Mouse (Mus musculus): Measurements from ENCODE around the gene Gng4. TPM values are rescaled to one million over a fixed set of nuclear protein-coding genes. Genes with fewer than 3 reads are reported as not detected.

Gene Gng4
- total RNA-seq, 2 experiments from 2014 or later = 143 to 150 TPM

DNA sequence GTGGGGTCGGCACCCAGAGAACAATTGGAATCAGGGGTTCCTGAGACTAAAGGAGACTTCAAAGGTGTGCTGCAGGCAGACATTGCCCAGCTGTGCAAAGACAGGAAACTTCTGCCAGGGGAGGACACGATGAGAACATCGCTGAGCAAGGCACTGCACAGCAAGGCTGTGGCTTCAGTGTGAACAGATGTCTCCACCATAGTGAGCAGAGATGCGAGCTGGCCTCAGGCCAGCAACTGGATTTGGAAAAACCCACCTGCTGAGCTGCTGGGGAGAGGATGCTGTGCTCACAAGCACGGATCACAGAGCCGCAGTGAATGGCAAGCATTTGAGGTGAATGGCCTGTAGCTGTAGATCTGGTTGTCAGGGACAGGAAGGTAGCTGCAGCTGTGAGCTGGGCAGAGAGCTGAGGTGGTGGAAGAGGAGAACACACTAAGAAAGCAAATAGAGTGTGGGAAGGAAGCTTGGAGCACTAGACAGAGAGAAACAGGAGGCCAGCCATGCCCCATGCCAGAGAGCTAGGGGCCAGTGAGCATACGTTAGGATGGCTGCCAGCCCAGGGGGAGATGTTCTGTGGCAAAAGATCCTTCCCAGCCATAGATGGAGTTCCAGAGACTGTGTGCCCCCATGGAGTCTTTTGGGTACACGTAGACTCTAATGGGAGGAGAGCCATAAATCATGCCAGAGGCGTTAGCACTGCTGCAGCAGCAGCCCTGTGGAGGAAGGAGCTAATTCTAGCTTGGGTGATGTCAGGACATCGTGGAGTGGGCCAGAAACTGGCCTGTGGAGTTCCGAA, 24.7 kb downstream of the Gng4 start:
- intact Hi-C loops (cut with DNase I) = no loop called here

DNA sequence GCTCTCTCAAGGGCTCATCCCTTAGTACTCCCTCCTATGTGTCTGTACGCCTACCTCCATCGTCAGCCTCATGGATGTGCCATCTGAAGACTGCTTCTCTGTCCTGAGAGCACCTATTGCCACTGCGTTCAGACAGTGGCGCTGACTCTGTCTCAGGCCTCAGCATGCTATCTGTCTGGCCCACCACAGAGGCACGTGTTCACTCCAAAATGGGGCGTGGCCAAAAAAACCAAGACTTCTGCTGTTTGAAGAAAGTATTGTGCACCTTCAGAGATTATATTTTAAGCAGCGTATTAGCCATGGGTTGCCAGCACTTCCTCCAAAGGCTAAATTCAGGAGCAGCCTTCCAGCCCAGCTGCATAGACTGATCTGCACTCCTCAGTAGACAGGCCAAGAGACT, 27.0 kb downstream of the Gng4 start:
- DNase-seq (ENCODE audit: extremely low spot score in 1 of 2, low spot score in 2 of 2) = no peak
- intact Hi-C loops (cut with DNase I) = no loop called here

More for the DNA sequence above, 24.7 kb downstream of the Gng4 start:
- peak in 1 of 2 experiments; percentile 42 for DNase-seq (ENCODE audit: extremely low spot score in 1 of 2, low spot score in 2 of 2)

DNA sequence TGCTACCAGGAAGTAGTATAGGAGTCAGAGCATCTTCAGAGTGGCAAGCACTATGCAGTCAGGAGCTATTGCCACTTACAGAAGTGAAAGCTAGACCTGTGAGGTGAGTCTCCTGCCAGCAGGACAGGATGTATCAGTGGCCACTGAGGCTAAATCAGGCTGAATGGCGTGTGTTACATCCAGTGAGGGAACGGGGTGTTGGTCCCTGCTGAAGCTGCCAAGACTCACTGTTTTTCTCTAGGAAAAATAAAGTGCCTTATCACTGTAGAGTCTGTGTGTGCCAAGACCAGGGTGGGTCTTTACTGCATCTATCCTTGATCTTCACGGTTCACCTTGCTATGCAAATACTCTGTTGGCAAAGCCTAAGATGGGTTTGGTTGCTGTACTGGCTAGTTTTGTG, 34.8 kb downstream of the Gng4 start:
- no peak for DNase-seq (ENCODE audit: extremely low spot score in 1 of 2, low spot score in 2 of 2)
- intact Hi-C loops (cut with DNase I) = no loop called here

- intact Hi-C loops (cut with DNase I) = no loop called here
Measured at GRCm38 (mm10) chr13:13820234-13821123, 36.6 kb downstream of the Gng4 start.

GRCm38 (mm10) chr13:13824946-13825345, 41.1 kb downstream of the Gng4 start:
- DNase-seq (ENCODE audit: extremely low spot score in 1 of 2, low spot score in 2 of 2) = no peak
- intact Hi-C loops (cut with DNase I) = no loop called here

More at GRCm38 (mm10) chr13:13820234-13821123, 36.6 kb downstream of the Gng4 start:
- DNase-seq (ENCODE audit: extremely low spot score in 1 of 2, low spot score in 2 of 2) = no peak

DNA sequence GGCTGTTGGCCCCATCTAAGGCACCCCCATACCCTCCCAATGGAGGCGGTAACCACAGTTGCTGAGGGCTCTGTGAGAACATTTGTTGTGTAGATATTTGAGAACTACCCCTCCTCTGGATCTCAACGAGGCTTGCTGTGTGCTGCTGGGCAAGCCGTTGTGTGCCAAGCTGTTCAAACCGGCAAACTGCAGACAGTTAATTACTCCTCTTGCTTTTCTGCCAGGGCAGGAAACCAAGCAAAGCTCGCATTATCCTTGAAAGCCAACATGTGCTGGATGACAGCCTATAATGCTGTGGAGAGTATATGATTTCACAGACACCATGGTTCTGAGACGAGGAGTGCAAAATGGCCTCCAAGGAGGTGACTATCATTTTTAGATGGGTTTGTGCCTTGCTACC, 42.7 kb downstream of the Gng4 start:
- intact Hi-C loops (cut with DNase I) = no loop called here
- no peak for DNase-seq (ENCODE audit: extremely low spot score in 1 of 2, low spot score in 2 of 2)

GRCm38 (mm10) chr13:13828125-13828524, 44.3 kb downstream of the Gng4 start:
- intact Hi-C loops (cut with DNase I) = no loop called here
- DNase-seq (ENCODE audit: extremely low spot score in 1 of 2, low spot score in 2 of 2) = no peak

DNA sequence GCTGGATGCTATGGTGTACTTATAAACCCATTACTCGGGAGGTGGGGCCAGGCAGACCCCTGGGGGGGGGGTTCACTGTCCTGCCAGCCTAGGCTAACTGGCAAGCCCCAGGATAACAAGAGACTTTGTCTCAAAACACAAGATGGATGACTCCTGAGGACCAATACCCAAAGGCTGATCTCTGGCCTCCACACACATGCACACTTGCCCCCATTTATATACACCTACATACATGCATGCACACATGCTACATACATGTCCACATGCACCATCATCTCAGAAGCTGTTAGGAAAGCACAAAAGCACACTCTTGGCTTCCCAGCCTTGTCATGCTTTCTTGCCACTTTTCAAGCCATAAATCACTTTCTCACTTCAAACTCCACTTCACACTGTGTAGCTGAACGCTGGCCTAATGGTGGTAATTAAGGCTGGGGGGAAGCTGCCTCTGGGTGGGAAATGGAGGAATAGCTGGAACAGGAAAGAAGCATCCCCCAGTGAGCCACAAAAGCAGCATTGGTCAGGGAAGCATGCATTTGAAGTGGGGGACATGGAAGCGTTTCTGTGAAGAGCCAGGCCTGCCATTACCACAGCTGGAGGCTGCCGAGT, 46.7 kb downstream of the Gng4 start:
- no peak for DNase-seq (ENCODE audit: extremely low spot score in 1 of 2, low spot score in 2 of 2)
- intact Hi-C loops (cut with DNase I) = no loop called here

GRCm38 (mm10) chr13:13835180-13835579, 51.3 kb downstream of the Gng4 start:
- intact Hi-C loops (cut with DNase I) = no loop called here
- no peak for DNase-seq (ENCODE audit: extremely low spot score in 1 of 2, low spot score in 2 of 2)

- intact Hi-C loops (cut with DNase I) = no loop called here
- DNase-seq (ENCODE audit: extremely low spot score in 1 of 2, low spot score in 2 of 2) = no peak
Measured at GRCm38 (mm10) chr13:13845021-13845420, 61.2 kb downstream of the Gng4 start.

GRCm38 (mm10) chr13:13847075-13847599, 63.3 kb downstream of the Gng4 start:
- intact Hi-C loops (cut with DNase I) = no loop called here
- DNase-seq (ENCODE audit: extremely low spot score in 1 of 2, low spot score in 2 of 2) = no peak

GRCm38 (mm10) chr13:13857190-13857589, 73.3 kb downstream of the Gng4 start:
- DNase-seq (ENCODE audit: extremely low spot score in 1 of 2, low spot score in 2 of 2) = no peak
- intact Hi-C loops (cut with DNase I) = no loop called here

GRCm38 (mm10) chr13:13862346-13862745, 78.5 kb downstream of the Gng4 start:
- intact Hi-C loops (cut with DNase I) = loop anchor here (10.0 kb wide), 1 partner anchor 208 kb away; no protein-coding TSS in a partner anchor
- DNase-seq (ENCODE audit: extremely low spot score in 1 of 2, low spot score in 2 of 2) = no peak

DNA sequence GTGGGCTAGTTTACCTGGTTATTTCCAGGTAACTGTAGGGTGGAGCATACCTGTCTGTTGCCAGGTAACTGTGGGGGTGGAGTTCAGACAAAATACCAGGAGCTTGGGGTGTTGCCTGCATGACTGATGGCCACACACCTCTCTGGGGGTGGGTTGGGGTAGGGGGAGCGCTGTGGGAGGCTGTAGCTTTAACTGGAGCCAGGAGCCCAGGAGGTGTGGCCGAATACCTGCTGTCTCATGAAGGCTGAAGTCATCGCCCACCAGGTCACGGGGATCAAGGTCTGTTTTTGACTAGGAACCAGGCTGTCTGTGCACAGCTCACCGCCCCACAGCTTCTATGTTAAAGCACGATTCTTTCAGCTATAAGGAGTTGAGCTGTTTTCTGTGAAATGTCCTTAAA, 79.1 kb downstream of the Gng4 start:
- DNase-seq (ENCODE audit: extremely low spot score in 1 of 2, low spot score in 2 of 2) = no peak
- intact Hi-C loops (cut with DNase I) = loop anchor here (10.0 kb wide), 1 partner anchor 208 kb away; no protein-coding TSS in a partner anchor

- DNase-seq (ENCODE audit: extremely low spot score in 1 of 2, low spot score in 2 of 2) = no peak
- intact Hi-C loops (cut with DNase I) = loop anchor here (5.0 to 10.0 kb wide), 2 partner anchors 212 to 349 kb away; no protein-coding TSS in a partner anchor
Measured at GRCm38 (mm10) chr13:13866339-13866738, 82.5 kb downstream of the Gng4 start.

- DNase-seq (ENCODE audit: extremely low spot score in 1 of 2, low spot score in 2 of 2) = no peak
- intact Hi-C loops (cut with DNase I) = loop anchor here (5.0 to 10.0 kb wide), 2 partner anchors 212 to 350 kb away; no protein-coding TSS in a partner anchor
Measured at GRCm38 (mm10) chr13:13867078-13867759, 83.4 kb downstream of the Gng4 start.

- DNase-seq (ENCODE audit: extremely low spot score in 1 of 2, low spot score in 2 of 2) = peak in 1 of 2 experiments; percentile 3
- intact Hi-C loops (cut with DNase I) = loop anchor here (5.0 to 10.0 kb wide), 2 partner anchors 213 to 351 kb away; no protein-coding TSS in a partner anchor
Measured at GRCm38 (mm10) chr13:13867922-13868321, 84.1 kb downstream of the Gng4 start.
